In the genomic region with DNA sequence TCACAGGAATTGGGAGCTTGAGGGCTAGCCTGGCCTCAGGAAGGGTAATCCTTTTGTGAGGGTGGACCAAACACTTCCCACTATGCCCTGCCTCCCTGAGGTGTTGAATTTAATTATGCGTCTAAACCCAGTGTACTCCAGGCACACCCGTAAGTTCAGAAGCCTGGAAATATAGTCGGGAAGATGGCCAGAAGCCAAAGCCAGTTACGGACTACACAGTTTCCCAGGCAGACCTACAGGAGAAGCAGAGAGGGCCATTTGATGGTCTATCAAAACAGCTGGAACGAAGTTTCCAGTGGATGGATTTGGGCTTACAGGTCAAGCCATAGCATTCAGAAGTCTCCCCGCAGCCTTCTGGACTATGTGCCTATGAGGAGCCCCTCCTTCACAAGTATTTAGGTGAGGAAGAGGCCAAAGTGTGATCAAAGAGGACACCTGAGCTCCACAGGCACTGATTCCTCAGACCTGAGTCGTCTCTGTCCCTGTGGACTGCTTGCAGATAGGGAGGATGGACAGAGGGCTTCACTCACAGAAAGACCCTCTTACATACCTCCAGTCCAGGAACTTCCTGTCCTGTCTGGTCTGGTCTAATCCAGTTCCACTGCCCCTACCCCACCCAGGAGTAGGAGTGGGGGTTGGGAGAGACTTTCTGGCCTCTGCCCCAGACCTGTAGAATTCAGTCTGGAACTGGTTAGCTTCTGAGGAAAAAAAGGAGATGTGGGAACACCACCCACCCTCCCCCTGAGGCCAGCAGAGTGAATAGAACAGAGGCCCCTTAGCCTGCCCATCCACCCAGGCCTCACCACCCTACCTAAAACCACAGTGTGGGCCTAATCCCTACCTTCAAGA, we compare ENCODE assay signal across 7 mouse cellular contexts. TPM values are rescaled to one million over a fixed set of nuclear protein-coding genes. Genes with fewer than 3 reads are reported as not detected.
DNase-seq lines count a peak whose midpoint lies in the region; ATAC-seq and TF ChIP-seq lines count a peak whose summit lies in the region.

No protein-coding gene starts in this region.

- H3K9ac ChIP-seq in CH12.LX (ENCODE audit: insufficient read depth, low read depth) (peak overlapping the region; percentile 80), MEL (ENCODE audit: control insufficient read depth, low read depth, low read length, poor library complexity, severe bottlenecking) (peak overlapping the region; percentile 74)
- H3K9ac ChIP-seq in hindbrain, embryonic 12.5 days = no peak overlapping the region
- H3K9ac ChIP-seq in liver, embryonic 11.5 days (ENCODE audit: low read depth, low read length) = no peak overlapping the region

- in situ Hi-C loops in CH12.LX (cut with MboI; ENCODE audit: low pct_ligation_motif_present, low pct_unique_long_range_greater_than_20kb, low sequenced_read_pairs) = no loop called here

- dilution Hi-C loops in CH12.LX (cut with MboI; ENCODE audit: extremely low pct_ligation_motif_present, extremely low pct_unique_long_range_greater_than_20kb, low sequenced_read_pairs) = no loop called here

- H3K4me1 ChIP-seq in CH12.LX (ENCODE audit: control insufficient read depth in 1 of 2, insufficient read depth in 2 of 2) (peaks cover 31 to 54% of the 10 kb centered on the region in 2 experiments), MEL (ENCODE audit: control insufficient read depth in 1 of 2, insufficient read depth in 2 of 2, low read length in 2 of 2) (peaks cover 19 to 25% of the 10 kb centered on the region in 2 experiments)
- peaks cover 27% of the 10 kb centered on the region for H3K4me1 ChIP-seq in hindbrain, embryonic 12.5 days
- peaks cover 31% of the 10 kb centered on the region for H3K4me1 ChIP-seq in liver, embryonic 11.5 days (replicated peaks; ENCODE audit: control insufficient read depth, insufficient read depth, low read length)

- no peak for ATAC-seq in hindbrain, embryonic 12.5 days (ENCODE audit: low FRiP score)
- ATAC-seq in liver, embryonic 11.5 days (replicated peaks; ENCODE audit: low FRiP score) = no peak

- no peaks in the 10 kb centered on the region for H3K79me2 ChIP-seq in CH12.LX (replicated peaks; ENCODE audit: control insufficient read depth, extremely low read depth, insufficient read depth, poor library complexity, severe bottlenecking)
- no peaks in the 10 kb centered on the region; the same call in 1 of the 2 replicates for H3K79me2 ChIP-seq in MEL (ENCODE audit: control insufficient read depth, insufficient read depth, low read length, poor library complexity)

- H3K27ac ChIP-seq in CH12.LX (ENCODE audit: insufficient read depth, low read depth) (0 out of 2 replicates have a peak overlapping the region, but pooled peaks have one; percentile 17), MEL (ENCODE audit: control insufficient read depth, low read depth, low read length) (peak overlapping the region; percentile 93)
- H3K27ac ChIP-seq in hindbrain, embryonic 12.5 days = peak overlapping the region; percentile 66
- peak overlapping the region; percentile 82; the same call in 1 of the 2 replicates for H3K27ac ChIP-seq in liver, embryonic 11.5 days (ENCODE audit: low read depth, low read length)

- H3K27me3 ChIP-seq in CH12.LX (replicated peaks) (no peaks in the 10 kb centered on the region), MEL (ENCODE audit: control insufficient read depth in 1 of 2, insufficient read depth in 2 of 2, low read length in 2 of 2) (no peaks in the 10 kb centered on the region)
- H3K27me3 ChIP-seq in hindbrain, embryonic 12.5 days = no peaks in the 10 kb centered on the region; the same call in 1 of the 2 replicates
- H3K27me3 ChIP-seq in liver, embryonic 11.5 days (replicated peaks; ENCODE audit: control insufficient read depth, insufficient read depth, low read length) = no peaks in the 10 kb centered on the region

- TF ChIP-seq EP300 in CH12.LX (IDR thresholded peaks at IDR 0.05; ENCODE audit: low read length) (no peak), MEL (IDR thresholded peaks at IDR 0.05; ENCODE audit: low read depth in 1 of 2, low read length in 2 of 2) (no peak)

- 84% methylated on average over 7 of the region's 7 CpGs for WGBS in hindbrain, embryonic 12.5 days
- 80% methylated on average over 7 of the region's 7 CpGs for WGBS in liver, embryonic 11.5 days

- TF ChIP-seq POLR2A in CH12.LX (IDR thresholded peaks at IDR 0.05; ENCODE audit: low read depth, low read length) (no peak), MEL (IDR thresholded peaks at IDR 0.05; ENCODE audit: control insufficient read depth in 1 of 2, insufficient read depth in 1 of 2, low read depth in 1 of 2, low read length in 2 of 2, poor library complexity in 1 of 2) (no peak)

- H3K4me3 ChIP-seq in CH12.LX (replicated peaks in 1 of 3; ENCODE audit: low read depth in 2 of 3, low read length in 2 of 3, poor library complexity in 1 of 3) (no peak overlapping the region), MEL (ENCODE audit: control insufficient read depth in 1 of 2, insufficient read depth in 1 of 2, low read depth in 2 of 2, low read length in 2 of 2) (no peak overlapping the region)
- no peak overlapping the region for H3K4me3 ChIP-seq in hindbrain, embryonic 12.5 days
- H3K4me3 ChIP-seq in liver, embryonic 11.5 days (ENCODE audit: low read depth, low read length) = no peak overlapping the region

- H3K36me3 ChIP-seq in CH12.LX (replicated peaks in 1 of 2; ENCODE audit: control insufficient read depth in 1 of 2, insufficient read depth in 1 of 2, low read length in 1 of 2) (peaks cover 18 to 53% of the 10 kb centered on the region in 2 experiments), MEL (ENCODE audit: control insufficient read depth in 1 of 2, insufficient read depth in 2 of 2, low read length in 2 of 2) (peaks cover 0 to 20% of the 10 kb centered on the region in 2 experiments; a peak in 3 of 4 replicates)
- H3K36me3 ChIP-seq in hindbrain, embryonic 12.5 days = peaks cover 42% of the 10 kb centered on the region
- H3K36me3 ChIP-seq in liver, embryonic 11.5 days (ENCODE audit: control insufficient read depth, insufficient read depth, low read length) = peaks cover 21% of the 10 kb centered on the region; the same call in 1 of the 2 replicates

- H3K4me2 ChIP-seq in CH12.LX (ENCODE audit: insufficient read depth, low read depth, poor library complexity, severe bottlenecking) = no peak overlapping the region
- no peak overlapping the region for H3K4me2 ChIP-seq in hindbrain, embryonic 12.5 days (replicated peaks)
- no peak overlapping the region for H3K4me2 ChIP-seq in liver, embryonic 11.5 days

- H3K9me3 ChIP-seq in CH12.LX (replicated peaks; ENCODE audit: low read length) (no peaks in the 10 kb centered on the region), MEL (replicated peaks; ENCODE audit: insufficient read depth, low read length) (no peaks in the 10 kb centered on the region)
- H3K9me3 ChIP-seq in hindbrain, embryonic 12.5 days (replicated peaks) = no peaks in the 10 kb centered on the region
- no peaks in the 10 kb centered on the region for H3K9me3 ChIP-seq in liver, embryonic 11.5 days (ENCODE audit: control insufficient read depth, low read length)

- no peak for TF ChIP-seq CTCF in CH12.LX (conservative IDR thresholded peaks at IDR 0.05 in 1 of 2, IDR thresholded peaks at IDR 0.05 in 1 of 2; ENCODE audit: low read depth in 2 of 2, low read length in 2 of 2)
- TF ChIP-seq CTCF in MEL (IDR thresholded peaks at IDR 0.05 in 2 of 3, conservative IDR thresholded peaks at IDR 0.05 in 1 of 3; ENCODE audit: control insufficient read depth in 1 of 3, insufficient read depth in 1 of 3, low read depth in 2 of 3, low read length in 3 of 3, poor library complexity in 1 of 3, severe bottlenecking in 1 of 3) = no peak

- DNase-seq in CH12.LX (ENCODE audit: extremely low read depth) (no peak), MEL (ENCODE audit: low read depth, low spot score) (no peak)
- no peak for DNase-seq in liver, embryonic 11.5 days (ENCODE audit: low spot score)
- no peak for DNase-seq in adrenal gland, adult 2 months
- DNase-seq in layer of hippocampus, postnatal 36 days = no peak
- no peak for DNase-seq in cerebellum, adult 11-12 months

- TF ChIP-seq RAD21 in CH12.LX (IDR thresholded peaks at IDR 0.05; ENCODE audit: low read depth, low read length) (no peak), MEL (IDR thresholded peaks at IDR 0.05; ENCODE audit: low read depth, low read length) (no peak)

RNA-seq across cellular contexts. Expression of a gene that starts 1.1 kb away (rescaled TPM):
- total RNA-seq in CH12.LX (2012; rRNA removed) (3.1 and 8.9 TPM in 2 replicates), CH12.LX (2014; rRNA removed) (5.7 and 7.1 TPM in 2 replicates), MEL (2012; rRNA removed) (0.19 TPM in 1 of 2 replicates, not detected in the other)
- polyA plus RNA-seq in CH12.LX (2012; ENCODE audit: insufficient read length, low read depth) (9.7 and 11.5 TPM in 2 replicates), MEL (2012; ENCODE audit: insufficient read depth in 1 of 2, insufficient read length in 2 of 2, low read depth in 1 of 2, low replicate concordance in 2 of 2, missing spikeins in 1 of 2) (1 to 10 TPM in 1 of 2 experiments, not detected in 1; 1.6 TPM)
- polyA plus RNA-seq in hindbrain, embryonic 12.5 days (2016; fragmentation: Nextera tagmentation; extraction: Ambion mirVana) = 5.0 and 5.6 TPM in 2 replicates
- 10.5 and 11.7 TPM in 2 replicates for polyA plus RNA-seq in liver, embryonic 11.5 days (2014; fragmentation: Nextera tagmentation; extraction: Ambion mirVana)
- 10 to 100 TPM; 17.5 to 18.0 TPM for total RNA-seq in adrenal gland, adult 2 months (2021)
- polyA plus RNA-seq in adrenal gland, adult 2 months (2012; rRNA removed) = 8.5 and 18.3 TPM in 2 replicates
- 10 to 100 TPM; 16.8 to 21.9 TPM for total RNA-seq in layer of hippocampus, postnatal 36 days (2021)

RNA-seq across cellular contexts. Expression of a gene that starts 15.9 kb away (rescaled TPM):
- not detected in 2 replicates for total RNA-seq in CH12.LX (2012; rRNA removed)
- total RNA-seq in CH12.LX (2014; rRNA removed) = not detected in 2 replicates
- 7.4 TPM in 1 of 2 replicates, not detected in the other for polyA plus RNA-seq in CH12.LX (2012; ENCODE audit: insufficient read length, low read depth)
- total RNA-seq in MEL (2012; rRNA removed) = not detected in 2 replicates
- not detected for polyA plus RNA-seq in MEL (2012; ENCODE audit: insufficient read depth in 1 of 2, insufficient read length in 2 of 2, low read depth in 1 of 2, low replicate concordance in 2 of 2, missing spikeins in 1 of 2)
- polyA plus RNA-seq in hindbrain, embryonic 12.5 days (2016; fragmentation: Nextera tagmentation; extraction: Ambion mirVana) = not detected in 2 replicates
- not detected in 2 replicates for polyA plus RNA-seq in liver, embryonic 11.5 days (2014; fragmentation: Nextera tagmentation; extraction: Ambion mirVana)
- not detected for total RNA-seq in adrenal gland, adult 2 months (2021)
- not detected in 2 replicates for polyA plus RNA-seq in adrenal gland, adult 2 months (2012; rRNA removed)
- not detected for total RNA-seq in layer of hippocampus, postnatal 36 days (2021)

RNA-seq across cellular contexts. Expression of a gene that starts 21.2 kb away (rescaled TPM):
- total RNA-seq in CH12.LX (2012; rRNA removed) = 17.4 and 18.1 TPM in 2 replicates
- total RNA-seq in CH12.LX (2014; rRNA removed) = 11.1 and 11.6 TPM in 2 replicates
- 10.8 and 11.8 TPM in 2 replicates for polyA plus RNA-seq in CH12.LX (2012; ENCODE audit: insufficient read length, low read depth)
- total RNA-seq in MEL (2012; rRNA removed) = 13.7 and 21.7 TPM in 2 replicates
- 10 to 100 TPM in 1 of 2 experiments, not detected in 1; 18.5 TPM for polyA plus RNA-seq in MEL (2012; ENCODE audit: insufficient read depth in 1 of 2, insufficient read length in 2 of 2, low read depth in 1 of 2, low replicate concordance in 2 of 2, missing spikeins in 1 of 2)
- 25.5 and 26.2 TPM in 2 replicates for polyA plus RNA-seq in hindbrain, embryonic 12.5 days (2016; fragmentation: Nextera tagmentation; extraction: Ambion mirVana)
- 24.2 and 25.6 TPM in 2 replicates for polyA plus RNA-seq in liver, embryonic 11.5 days (2014; fragmentation: Nextera tagmentation; extraction: Ambion mirVana)
- 10 to 100 TPM; 39.5 to 61.5 TPM for total RNA-seq in adrenal gland, adult 2 months (2021)
- 39.0 and 42.2 TPM in 2 replicates for polyA plus RNA-seq in adrenal gland, adult 2 months (2012; rRNA removed)
- 10 to 100 TPM; 20.9 to 22.2 TPM for total RNA-seq in layer of hippocampus, postnatal 36 days (2021)

RNA-seq across cellular contexts. Expression of a gene that starts 21.3 kb away (rescaled TPM):
- total RNA-seq in CH12.LX (2012; rRNA removed) (40.2 and 47.6 TPM in 2 replicates), CH12.LX (2014; rRNA removed) (19.7 and 20.9 TPM in 2 replicates), MEL (2012; rRNA removed) (58.6 and 63.2 TPM in 2 replicates)
- polyA plus RNA-seq in CH12.LX (2012; ENCODE audit: insufficient read length, low read depth) (58.8 and 61.2 TPM in 2 replicates), MEL (2012; ENCODE audit: insufficient read depth in 1 of 2, insufficient read length in 2 of 2, low read depth in 1 of 2, low replicate concordance in 2 of 2, missing spikeins in 1 of 2) (100 to 1,000 TPM in 1 of 2 experiments, not detected in 1; 119 TPM)
- polyA plus RNA-seq in hindbrain, embryonic 12.5 days (2016; fragmentation: Nextera tagmentation; extraction: Ambion mirVana) = 33.9 and 36.6 TPM in 2 replicates
- polyA plus RNA-seq in liver, embryonic 11.5 days (2014; fragmentation: Nextera tagmentation; extraction: Ambion mirVana) = 60.1 and 64.5 TPM in 2 replicates
- 10 to 100 TPM; 24.9 to 31.1 TPM for total RNA-seq in adrenal gland, adult 2 months (2021)
- 54.4 and 66.6 TPM in 2 replicates for polyA plus RNA-seq in adrenal gland, adult 2 months (2012; rRNA removed)
- 10 to 100 TPM; 21.1 to 23.4 TPM for total RNA-seq in layer of hippocampus, postnatal 36 days (2021)

RNA-seq across cellular contexts. Expression of a gene that starts 24.5 kb away (rescaled TPM):
- total RNA-seq in CH12.LX (2012; rRNA removed) (0.46 and 0.64 TPM in 2 replicates), CH12.LX (2014; rRNA removed) (0.27 TPM in 2 replicates), MEL (2012; rRNA removed) (0.10 TPM in 1 of 2 replicates, not detected in the other)
- polyA plus RNA-seq in CH12.LX (2012; ENCODE audit: insufficient read length, low read depth) (0.35 and 0.36 TPM in 2 replicates), MEL (2012; ENCODE audit: insufficient read depth in 1 of 2, insufficient read length in 2 of 2, low read depth in 1 of 2, low replicate concordance in 2 of 2, missing spikeins in 1 of 2) (under 1 TPM in 1 of 2 experiments, not detected in 1; 0.26 TPM)
- polyA plus RNA-seq in hindbrain, embryonic 12.5 days (2016; fragmentation: Nextera tagmentation; extraction: Ambion mirVana) = 0.30 and 0.36 TPM in 2 replicates
- polyA plus RNA-seq in liver, embryonic 11.5 days (2014; fragmentation: Nextera tagmentation; extraction: Ambion mirVana) = 0.16 and 0.23 TPM in 2 replicates
- 1 to 10 TPM in 1 of 2 experiments, under 1 TPM in 1; 0.97 to 1.9 TPM for total RNA-seq in adrenal gland, adult 2 months (2021)
- 14.0 and 15.0 TPM in 2 replicates for polyA plus RNA-seq in adrenal gland, adult 2 months (2012; rRNA removed)
- 10 to 100 TPM in 1 of 2 experiments, 1 to 10 TPM in 1; 9.2 to 11.1 TPM for total RNA-seq in layer of hippocampus, postnatal 36 days (2021)

Comparison
In these comparisons a context has a peak if more than half of its experiments do, and no peak if none do; other contexts are left out.
1. H3K27ac ChIP-seq: peak in every context shown above with its lines; median percentile 93 in MEL; 82 in liver, embryonic 11.5 days; 66 in hindbrain, embryonic 12.5 days; 17 in CH12.LX.
2. H3K9ac ChIP-seq: peak in CH12.LX (single experiment) and MEL (single experiment); none in hindbrain, embryonic 12.5 days (single experiment) and liver, embryonic 11.5 days (single experiment).